30 mouse cellular contexts compared by ENCODE assay signal in the genomic region with DNA sequence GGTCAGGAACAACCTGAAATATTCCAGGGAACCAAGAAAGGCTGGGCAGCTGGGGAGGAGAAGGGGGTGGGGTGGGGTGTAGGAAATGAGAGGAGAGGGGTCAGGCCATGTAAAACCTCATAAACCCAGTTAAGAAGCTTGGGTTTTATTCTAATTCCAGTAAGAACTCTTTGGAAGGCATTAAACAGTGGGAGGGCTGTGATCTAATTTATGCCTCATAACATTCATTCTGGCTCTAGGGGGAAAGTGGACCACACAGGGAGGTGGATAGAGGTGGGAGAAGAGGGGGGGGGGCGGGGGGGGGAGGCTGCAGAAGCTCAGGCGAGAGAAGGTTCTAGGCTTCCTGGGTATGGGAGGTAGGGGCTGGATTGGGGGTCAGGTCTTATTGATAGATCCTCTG. TPM values are rescaled to one million over a fixed set of nuclear protein-coding genes. Genes with fewer than 3 reads are reported as not detected.
"Had no signal": no experiment of that assay in that cellular context is flagged by ENCODE, and none has a peak within 500 bp of the region (broad histone marks: within the 10 kb centered on the region; RNA-seq: fewer than 3 reads in every experiment).

No protein-coding gene starts in this region.

- H3K27me3 ChIP-seq: lung, embryonic 15.5 days; neural tube, embryonic 12.5 days; neural tube, embryonic 15.5 days had no signal

- H3K9ac ChIP-seq: kidney, embryonic 15.5 days; limb, embryonic 13.5 days; liver, embryonic 12.5 days; liver, embryonic 15.5 days; lung, embryonic 15.5 days; neural tube, embryonic 12.5 days; neural tube, embryonic 15.5 days had no signal

- H3K4me2 ChIP-seq: kidney, embryonic 15.5 days; limb, embryonic 13.5 days; liver, embryonic 12.5 days; liver, embryonic 15.5 days; lung, embryonic 15.5 days; midbrain, embryonic 11.5 days; neural tube, embryonic 12.5 days; neural tube, embryonic 15.5 days had no signal

- ATAC-seq: intestine, embryonic 16.5 days; liver, embryonic 12.5 days had no signal

- H3K27ac ChIP-seq: kidney, embryonic 15.5 days; layer of hippocampus, adult 2 months; left cerebral cortex, adult 2 months; limb, embryonic 13.5 days; liver, embryonic 12.5 days; liver, embryonic 15.5 days; lung, embryonic 15.5 days; neural tube, embryonic 12.5 days; neural tube, embryonic 15.5 days; stomach, postnatal 0 days had no signal

- DNase-seq: kidney, adult 18-20 months; kidney, postnatal 14 days; layer of hippocampus, adult 9-11 months; liver; lung, adult 18-20 months; lung, postnatal 10 days; lung, postnatal 36 days; midbrain, embryonic 14.5 days; right cerebral cortex, postnatal 4 days; thymus, adult 2 months; thymus, postnatal 14 days; thymus, postnatal 4 days had no signal

- H3K4me3 ChIP-seq: kidney, embryonic 15.5 days; layer of hippocampus, adult 2 months; left cerebral cortex, adult 2 months; limb, embryonic 13.5 days; liver, embryonic 12.5 days; liver, embryonic 15.5 days; lung, embryonic 15.5 days; megakaryocyte, embryonic 14.5 days; neural tube, embryonic 12.5 days; neural tube, embryonic 15.5 days had no signal

- H3K9me3 ChIP-seq: kidney, embryonic 15.5 days; limb, embryonic 13.5 days; liver, embryonic 12.5 days; liver, embryonic 15.5 days; lung, embryonic 15.5 days; neural tube, embryonic 12.5 days; neural tube, embryonic 15.5 days had no signal

- H3K36me3 ChIP-seq: kidney, embryonic 15.5 days; limb, embryonic 13.5 days; liver, embryonic 12.5 days; liver, embryonic 15.5 days; lung, embryonic 15.5 days; neural tube, embryonic 12.5 days; neural tube, embryonic 15.5 days had no signal

RNA-seq across cellular contexts. Expression of a gene that starts 19.6 kb away (rescaled TPM):
- polyA plus RNA-seq: intestine, embryonic 16.5 days; liver, embryonic 12.5 days; liver, embryonic 15.5 days; thymus, adult 2 months had no signal

RNA-seq across cellular contexts. Expression of a gene that starts 19.6 kb away (rescaled TPM):
- polyA plus RNA-seq: large intestine, adult 2 months; liver, embryonic 12.5 days; liver, embryonic 15.5 days; thymus, adult 2 months had no signal

RNA-seq across cellular contexts. Expression of a gene that starts 57.9 kb away (rescaled TPM):
- total RNA-seq: layer of hippocampus, adult 2 months; layer of hippocampus, postnatal 25 days; left cerebral cortex, adult 2 months; left cerebral cortex, postnatal 10 days; left cerebral cortex, postnatal 36 days had no signal
- polyA plus RNA-seq: intestine, embryonic 16.5 days; kidney, embryonic 15.5 days; large intestine, adult 2 months; limb, embryonic 13.5 days; liver, embryonic 12.5 days; liver, embryonic 15.5 days; lung, embryonic 15.5 days; stomach, embryonic 14.5 days; stomach, postnatal 0 days; thymus, adult 2 months had no signal
